Mouse (Mus musculus) lung, postnatal 0 days (tissue): ENCODE measurements around the gene 1810013L24Rik. TPM values are rescaled to one million over a fixed set of nuclear protein-coding genes. Genes with fewer than 3 reads are reported as not detected.

ENCODE experiments used
- ATAC-seq: fragments of 200-750 bp; cut with Nextera tagmentation; 2 replicates; pipeline ENCODE4 v1.8.0; 2017; ENCODE audit warnings: moderate library complexity
- DNase-seq: peaks from one replicate; pipeline ENCODE4 v3.0.0-alpha.2; 2016; ENCODE audit warnings: low spot score
- H3K27ac ChIP-seq: fragments of 300-500 bp; sonication (generic); 2 replicates; pipeline ENCODE4 v1.5.1; 2014; ENCODE audit warnings: antibody characterized with exemption, mild to moderate bottlenecking, low read length, mixed read lengths
- H3K27me3 ChIP-seq: fragments of 300-500 bp; sonication (generic); replicated peaks from 2 replicates; pipeline ENCODE4 v1.6.1; 2014; ENCODE audit warnings: low read length, mixed read lengths; ENCODE audit not compliant: insufficient read depth
- H3K36me3 ChIP-seq: fragments of 300-500 bp; sonication (generic); 2 replicates; pipeline ENCODE4 v1.6.1; 2014; ENCODE audit warnings: low read length, mixed read lengths; ENCODE audit not compliant: insufficient read depth
- H3K4me1 ChIP-seq: fragments of 300-500 bp; sonication (generic); 2 replicates; pipeline ENCODE4 v1.6.1; 2014; ENCODE audit warnings: antibody characterized with exemption, low read depth, low read length, mixed read lengths; ENCODE audit not compliant: insufficient read depth
- H3K4me2 ChIP-seq: fragments of 300-500 bp; sonication (generic); replicated peaks from 2 replicates; pipeline ENCODE4 v1.6.1; 2014; ENCODE audit warnings: low read depth, mild to moderate bottlenecking, low read length, moderate library complexity, mixed read lengths
- H3K4me3 ChIP-seq: fragments of 300-500 bp; sonication (generic); 2 replicates; pipeline ENCODE4 v1.5.1; 2014; ENCODE audit warnings: low read depth, low read length
- H3K9ac ChIP-seq: fragments of 300-500 bp; sonication (generic); replicated peaks from 2 replicates; pipeline ENCODE4 v1.6.1; 2014; ENCODE audit warnings: low read depth, mild to moderate bottlenecking
- H3K9me3 ChIP-seq: fragments of 300-500 bp; sonication (generic); 2 replicates; pipeline ENCODE4 v1.6.1; 2016; ENCODE audit warnings: low read length, mixed read lengths
- CTCF ChIP-seq: IDR thresholded peaks from 2 replicates; pipeline ENCODE4 v1.5.1; 2016; ENCODE audit warnings: antibody characterized with exemption, mild to moderate bottlenecking
- EP300 ChIP-seq: IDR thresholded peaks from 2 replicates; pipeline ENCODE4 v1.6.1; 2016; ENCODE audit warnings: antibody characterized with exemption, mild to moderate bottlenecking, control low read depth
- WGBS: fragments of 180-500 bp; shearing (Covaris S2); extraction: QIAGEN DNeasy Blood & Tissue Kit; methylation state at CpG from one replicate; pipeline ENCODE4 v1.1.7; 2014; 5-methylcytosine and 5-hydroxymethylcytosine counted together
- polyA plus RNA-seq: library from polyadenylated mRNA; unstranded; fragments of >200 nt; fragmentation: Nextera tagmentation; extraction: Ambion mirVana; gene quantifications from 2 replicates; pipeline ENCODE4 v1.2.1, GENCODE M21; 2015

Gene 1810013L24Rik
- 19.7 and 20.3 TPM in 2 replicates for polyA plus RNA-seq

- TF ChIP-seq EP300 (peak; percentile 71), CTCF (peak; percentile 36)
- Histone ChIP-seq H3K27me3 (no peaks in the 10 kb centered on the region), H3K4me1 (peaks cover 15% of the 10 kb centered on the region; the same call in 1 of the 2 replicates), H3K36me3 (no peaks in the 10 kb centered on the region; the same call in 1 of the 2 replicates), H3K4me3 (peak within 1 kb of the TSS; percentile 100), H3K9ac (peak within 1 kb of the TSS; percentile 96), H3K9me3 (no peaks in the 10 kb centered on the region), H3K27ac (peak within 1 kb of the TSS; percentile 99), H3K4me2 (peak within 1 kb of the TSS; percentile 87)
- ATAC-seq = peak; percentile 93
- DNase-seq = peak; percentile 100
- under 1% methylated on average over 74 of the region's 80 CpGs for WGBS
These were observed at the start of gene 1810013L24Rik for GRCm38 (mm10) chr16:8829564-8830359. 1810013L24Rik (plus strand) TSS chr16:8830100.

GRCm38 (mm10) chr16:8780187-8780586 lies 49.7 kb upstream of the 1810013L24Rik start:
- no peaks in the 10 kb centered on the region for H3K36me3 ChIP-seq
- H3K4me1 ChIP-seq = no peaks in the 10 kb centered on the region
- no peaks in the 10 kb centered on the region for H3K9me3 ChIP-seq
- no peaks in the 10 kb centered on the region for H3K27me3 ChIP-seq
- DNase-seq (no peak), ATAC-seq (no peak)
- no peak for TF ChIP-seq CTCF
- no peak for TF ChIP-seq EP300
- 57% methylated on average over 3 of the region's 3 CpGs for whole genome bisulfite sequencing
- no peak overlapping the region for H3K9ac ChIP-seq
- H3K27ac ChIP-seq = no peak overlapping the region
- no peak overlapping the region for H3K4me2 ChIP-seq
- H3K4me3 ChIP-seq = no peak overlapping the region

- Histone ChIP-seq H3K9ac (no peak overlapping the region), H3K36me3 (no peaks in the 10 kb centered on the region), H3K4me2 (no peak overlapping the region), H3K27me3 (no peaks in the 10 kb centered on the region), H3K9me3 (no peaks in the 10 kb centered on the region), H3K27ac (no peak overlapping the region), H3K4me3 (no peak overlapping the region), H3K4me1 (no peaks in the 10 kb centered on the region)
- DNase-seq = no peak
- WGBS = 62% methylated on average over 6 of the region's 6 CpGs
- no peak for TF ChIP-seq CTCF
- TF ChIP-seq EP300 = no peak
- no peak for ATAC-seq
These were observed 48.7 kb upstream of the 1810013L24Rik start for GRCm38 (mm10) chr16:8781191-8781590.

- Histone ChIP-seq H3K36me3 (no peaks in the 10 kb centered on the region), H3K27ac (no peak overlapping the region), H3K27me3 (no peaks in the 10 kb centered on the region), H3K4me3 (no peak overlapping the region), H3K4me2 (no peak overlapping the region), H3K9ac (no peak overlapping the region), H3K4me1 (no peaks in the 10 kb centered on the region), H3K9me3 (no peaks in the 10 kb centered on the region)
- WGBS = 89% methylated on average over 2 of the region's 2 CpGs
- no peak for DNase-seq
- no peak for ATAC-seq
- TF ChIP-seq EP300 (no peak), CTCF (peak; percentile 11; the same call in 1 of the 2 replicates)
These were observed 48.2 kb upstream of the 1810013L24Rik start for GRCm38 (mm10) chr16:8781660-8782059.

- ATAC-seq (no peak), DNase-seq (no peak)
- Histone ChIP-seq H3K27ac (no peak overlapping the region), H3K4me3 (no peak overlapping the region), H3K9ac (no peak overlapping the region), H3K4me1 (no peaks in the 10 kb centered on the region), H3K36me3 (no peaks in the 10 kb centered on the region), H3K9me3 (no peaks in the 10 kb centered on the region), H3K4me2 (no peak overlapping the region), H3K27me3 (no peaks in the 10 kb centered on the region)
- 76% methylated on average over 16 of the region's 16 CpGs for WGBS
- no peak for TF ChIP-seq EP300
These were observed 46.5 kb upstream of the 1810013L24Rik start for GRCm38 (mm10) chr16:8783198-8783913.

GRCm38 (mm10) chr16:8784753-8785152 lies 45.1 kb upstream of the 1810013L24Rik start:
- Histone ChIP-seq H3K36me3 (no peaks in the 10 kb centered on the region), H3K4me2 (no peak overlapping the region), H3K4me3 (no peak overlapping the region), H3K27me3 (no peaks in the 10 kb centered on the region), H3K9ac (no peak overlapping the region), H3K27ac (peak overlapping the region; percentile 43; the same call in 1 of the 2 replicates), H3K4me1 (no peaks in the 10 kb centered on the region), H3K9me3 (no peaks in the 10 kb centered on the region)
- 11% methylated on average over 3 of the region's 3 CpGs for WGBS
- TF ChIP-seq EP300 (peak; percentile 75), CTCF (no peak)
- peak; percentile 87 for DNase-seq
- peak; percentile 89 for ATAC-seq
